Mouse (Mus musculus) MEL (cell line): ENCODE results near the gene Cdk5.

Experiments used
- CHD2 ChIP-seq: IDR thresholded peaks from 2 replicates; pipeline ENCODE4 v1.6.1; 2011; ENCODE audit warnings: low read length, improper control_type of control experiment
- CTCF ChIP-seq, 3 experiments: IDR thresholded peaks in 2 of 3; conservative IDR thresholded peaks in 1 of 3; 2 replicates each; pipeline ENCODE4 v1.5.1; 2011 to 2012; ENCODE audit warnings: low read length in 3 of 3, low read depth in 2 of 3, mild to moderate bottlenecking in 2 of 3, improper control_type of control experiment in 1 of 3, inconsistent platforms in 1 of 3, mixed read lengths in 1 of 3, moderate library complexity in 1 of 3; ENCODE audit not compliant: control insufficient read depth in 1 of 3, insufficient read depth in 1 of 3, poor library complexity in 1 of 3, severe bottlenecking in 1 of 3
- ELF1 ChIP-seq: IDR thresholded peaks from 2 replicates; pipeline ENCODE4 v1.6.1; 2014; ENCODE audit warnings: low read depth, mild to moderate bottlenecking, inconsistent platforms, low read length, improper control_type of control experiment, moderate library complexity
- EP300 ChIP-seq, 2 experiments: IDR thresholded peaks; 2 replicates each; pipeline ENCODE4 v1.6.1; 2011; ENCODE audit warnings: improper control_type of control experiment in 2 of 2, low read length in 2 of 2, low read depth in 1 of 2, mild to moderate bottlenecking in 1 of 2
- GATA1 ChIP-seq: IDR thresholded peaks from 2 replicates; pipeline ENCODE4 v1.6.1; 2011; ENCODE audit warnings: low read depth, low read length, improper control_type of control experiment
- HCFC1 ChIP-seq: IDR thresholded peaks from 2 replicates; pipeline ENCODE4 v1.6.1; 2012; ENCODE audit warnings: low read depth, mild to moderate bottlenecking, inconsistent platforms, low read length, improper control_type of control experiment, moderate library complexity
- MAFK ChIP-seq: IDR thresholded peaks from 2 replicates; pipeline ENCODE4 v1.6.1; 2011; ENCODE audit warnings: low read depth, mild to moderate bottlenecking, low read length, improper control_type of control experiment, borderline replicate concordance
- MYC ChIP-seq: IDR thresholded peaks from 2 replicates; pipeline ENCODE4 v1.6.1; 2011; ENCODE audit warnings: low read depth, mild to moderate bottlenecking, low read length, improper control_type of control experiment, moderate library complexity
- POLR2A ChIP-seq, 2 experiments: IDR thresholded peaks; 2 replicates each; pipeline ENCODE4 v1.6.1; 2011 to 2012; ENCODE audit warnings: low read length in 2 of 2, mild to moderate bottlenecking in 2 of 2, control low read depth in 1 of 2, improper control_type of control experiment in 1 of 2, low read depth in 1 of 2, moderate library complexity in 1 of 2; ENCODE audit not compliant: control insufficient read depth in 1 of 2, insufficient read depth in 1 of 2, poor library complexity in 1 of 2
- RCOR1 ChIP-seq: IDR thresholded peaks from 2 replicates; pipeline ENCODE4 v1.6.1; 2012; ENCODE audit warnings: low read depth, mild to moderate bottlenecking, inconsistent platforms, low read length, improper control_type of control experiment
- TAL1 ChIP-seq: IDR thresholded peaks from 2 replicates; pipeline ENCODE4 v1.6.1; 2012; ENCODE audit warnings: mild to moderate bottlenecking, inconsistent platforms, low read length, moderate library complexity, mixed read lengths
- TCF12 ChIP-seq: IDR thresholded peaks from 2 replicates; pipeline ENCODE4 v1.6.1; 2014; ENCODE audit warnings: low read depth, mild to moderate bottlenecking, inconsistent platforms, low read length, improper control_type of control experiment, moderate library complexity
- UBTF ChIP-seq: IDR thresholded peaks from 2 replicates; pipeline ENCODE4 v1.6.1; 2012; ENCODE audit warnings: low read depth, mild to moderate bottlenecking, inconsistent platforms, low read length, improper control_type of control experiment, moderate library complexity, borderline replicate concordance; ENCODE audit not compliant: insufficient read depth

GRCm38 (mm10) chr5:24424861-24425411, 1.6 kb upstream of the Cdk5 start:
- TF ChIP-seq CTCF (IDR thresholded peaks at IDR 0.05 in 2 of 3, conservative IDR thresholded peaks at IDR 0.05 in 1 of 3; ENCODE audit: control insufficient read depth in 1 of 3, insufficient read depth in 1 of 3, low read depth in 2 of 3, low read length in 3 of 3, poor library complexity in 1 of 3, severe bottlenecking in 1 of 3) (peak in 1 of 3 experiments; percentile 0; a peak in 1 of 6 replicates), TAL1 (no peak), CHD2 (no peak), GATA1 (no peak), TCF12 (no peak), POLR2A (IDR thresholded peaks at IDR 0.05; ENCODE audit: control insufficient read depth in 1 of 2, insufficient read depth in 1 of 2, low read depth in 1 of 2, low read length in 2 of 2, poor library complexity in 1 of 2) (peak; percentile 68 to 75; a peak in 3 of 4 replicates), EP300 (IDR thresholded peaks at IDR 0.05; ENCODE audit: low read depth in 1 of 2, low read length in 2 of 2) (no peak), MYC (no peak), UBTF (0 out of 2 replicates have a peak, but pooled peaks have one; percentile 7), RCOR1 (0 out of 2 replicates have a peak, but pooled peaks have one; percentile 0), MAFK (no peak), ELF1 (0 out of 2 replicates have a peak, but pooled peaks have one; percentile 36), HCFC1 (peak; percentile 15; the same call in 1 of the 2 replicates)
